Mouse (Mus musculus) urinary bladder, adult 18-20 months (tissue): ENCODE measurements around the gene Eif2d.
A peak's percentile ranks its signal among the peaks of the same experiment; 100 is the strongest.

Experiments
- DNase-seq, 2 experiments: peaks; one replicate each; pipeline ENCODE4 v3.0.0; 2022; ENCODE audit warnings: low spot score in 2 of 2, mixed read lengths in 2 of 2

Gene Eif2d

DNA sequence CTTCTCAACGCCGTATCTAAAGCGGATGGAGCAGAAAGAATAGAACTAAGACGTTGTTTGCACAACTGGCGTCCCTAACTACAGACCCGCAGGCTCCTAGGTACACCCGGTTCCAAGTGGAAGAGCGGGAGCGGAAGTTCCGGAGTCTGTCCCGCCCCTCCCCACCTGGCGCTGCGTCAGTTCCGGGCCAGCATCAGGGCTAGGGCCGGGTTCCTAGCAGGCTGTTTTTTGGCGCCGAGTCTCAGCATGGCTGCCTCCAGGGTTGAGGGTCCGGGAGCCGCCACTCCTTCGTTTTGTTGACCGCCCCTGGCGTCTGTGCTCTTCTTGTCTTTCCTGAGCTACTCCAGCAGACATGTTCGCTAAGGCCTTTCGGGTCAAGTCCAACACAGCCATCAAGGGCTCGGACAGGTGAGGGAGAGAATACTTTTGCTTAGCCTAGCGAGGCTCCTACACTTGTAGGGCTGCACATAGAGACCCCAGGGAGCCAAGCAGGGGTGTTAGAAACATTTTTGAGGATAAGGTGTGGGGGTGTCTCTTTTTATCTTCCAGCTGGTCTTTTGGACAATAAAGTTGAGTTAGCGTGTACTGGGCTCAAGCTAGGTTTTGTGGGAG is at the start of gene Eif2d:
Gene Eif2d (plus strand): TSS at position 164 of the 612 bp plus-strand sequence.
- peak; percentile 84 to 85 for DNase-seq

DNA sequence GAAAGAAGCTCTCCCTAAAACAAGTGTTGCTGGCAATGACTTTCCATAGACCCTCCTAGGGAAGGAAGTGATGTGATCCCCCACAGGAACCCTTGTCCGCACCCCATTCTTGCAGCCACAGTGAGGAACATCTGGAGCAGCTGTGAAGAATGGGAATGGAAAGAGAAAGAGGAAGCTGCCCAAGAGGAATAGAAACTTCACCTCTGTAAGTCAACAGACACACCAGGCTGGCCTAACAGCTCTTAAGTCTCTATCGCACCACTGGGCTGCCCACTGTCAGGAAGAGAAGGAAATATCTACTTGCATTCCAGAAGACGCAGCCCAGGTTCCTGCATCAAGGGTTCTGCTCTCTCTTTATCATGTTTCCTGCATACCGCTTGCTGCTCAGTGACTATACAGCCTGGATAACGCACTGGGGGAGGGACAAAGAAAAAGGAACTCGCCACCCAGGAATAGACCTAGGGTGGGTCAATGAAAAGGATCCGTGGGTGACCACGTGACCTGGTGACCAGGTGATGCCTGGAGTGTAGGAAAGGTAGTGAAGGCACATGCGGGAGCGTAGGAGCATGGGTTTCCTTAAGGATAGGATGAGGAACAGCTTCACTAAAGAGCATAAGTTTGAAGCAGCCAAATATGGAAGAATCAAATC is 49.1 kb upstream of the Eif2d start:
- DNase-seq, result no peak

DNA sequence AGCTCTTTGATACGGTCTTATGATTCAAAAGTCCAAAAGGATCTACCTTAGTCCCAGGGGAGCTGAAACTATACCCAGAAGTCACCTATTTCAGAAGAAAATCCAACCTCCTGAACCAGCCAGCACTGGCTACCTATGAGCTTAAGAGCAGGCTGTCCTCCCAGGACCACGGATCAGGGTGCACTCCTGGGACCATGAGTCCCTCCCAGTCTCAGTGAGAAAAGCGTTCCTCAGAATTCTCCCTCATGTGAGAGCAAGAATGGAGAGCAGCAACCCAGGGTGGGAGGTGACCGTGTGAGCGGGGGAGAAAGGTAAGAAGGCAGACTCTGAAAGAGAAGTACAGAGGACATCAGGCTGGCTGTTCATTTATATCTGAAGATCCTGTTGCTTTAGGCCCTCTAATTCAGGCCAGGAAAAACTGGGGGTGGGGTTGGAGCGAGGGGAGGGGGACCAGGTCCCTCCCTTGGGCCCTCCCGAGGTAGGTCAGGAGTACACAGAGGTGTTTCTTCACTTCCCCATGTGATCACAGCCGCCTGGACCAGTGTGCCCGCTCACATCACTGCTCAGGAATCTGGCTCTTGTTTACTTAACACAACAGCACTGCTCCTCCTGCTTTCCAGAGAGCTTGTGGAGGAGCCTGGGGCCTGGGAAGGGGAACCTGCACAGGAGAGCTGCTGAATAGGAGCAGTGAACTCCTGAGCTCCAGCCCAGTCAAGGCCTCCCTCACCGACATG is 45.2 kb upstream of the Eif2d start:
- DNase-seq, result peak; percentile 45 to 79

DNA sequence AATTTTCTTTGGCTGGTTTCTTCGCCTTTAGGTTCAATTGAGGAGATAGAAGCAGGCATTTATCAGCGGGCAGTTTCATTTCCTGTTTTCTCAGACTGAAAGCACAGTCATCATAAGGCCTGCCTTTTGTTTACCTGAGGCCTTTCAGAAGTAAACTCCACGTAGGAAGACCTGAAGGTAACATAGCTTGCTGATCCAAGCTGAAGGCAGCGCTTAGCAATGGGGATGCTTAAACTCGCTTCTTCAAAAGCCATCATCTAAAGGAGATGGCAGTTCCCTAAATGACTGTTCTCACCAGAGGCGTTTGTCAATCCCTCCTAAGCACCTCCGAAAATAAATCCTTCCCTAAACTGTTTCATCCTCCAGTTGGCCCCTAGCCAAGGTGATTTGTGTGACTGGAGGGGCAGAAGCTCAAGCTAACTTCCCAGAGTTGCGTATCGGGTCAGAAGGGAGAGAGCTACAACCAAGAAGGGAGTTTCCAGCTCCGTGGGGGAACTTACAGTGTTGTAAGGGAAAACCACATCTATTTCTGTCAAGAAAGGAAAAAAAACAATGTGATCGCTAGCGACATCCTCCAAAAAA is 42.4 kb upstream of the Eif2d start:
- no peak for DNase-seq

DNA sequence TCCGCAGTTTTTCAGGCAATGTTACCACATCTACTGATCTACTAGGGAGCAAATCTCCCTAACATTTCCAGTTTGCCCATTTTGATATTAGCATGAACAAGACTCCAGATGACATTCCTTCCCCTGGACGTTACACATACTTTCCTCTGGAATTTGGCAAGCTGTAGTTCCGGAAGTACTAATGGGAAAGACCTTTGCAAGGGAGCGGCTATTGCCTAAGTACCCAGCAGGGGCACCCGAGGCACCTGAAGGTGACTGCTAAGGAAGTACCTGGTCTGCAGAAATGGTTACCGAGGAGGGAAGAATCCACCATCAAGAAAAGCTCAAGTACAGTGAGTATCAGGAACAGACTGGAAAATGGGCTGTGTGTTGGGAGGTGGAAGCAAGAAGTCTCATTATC is 40.4 kb upstream of the Eif2d start:
- no peak for DNase-seq

DNA sequence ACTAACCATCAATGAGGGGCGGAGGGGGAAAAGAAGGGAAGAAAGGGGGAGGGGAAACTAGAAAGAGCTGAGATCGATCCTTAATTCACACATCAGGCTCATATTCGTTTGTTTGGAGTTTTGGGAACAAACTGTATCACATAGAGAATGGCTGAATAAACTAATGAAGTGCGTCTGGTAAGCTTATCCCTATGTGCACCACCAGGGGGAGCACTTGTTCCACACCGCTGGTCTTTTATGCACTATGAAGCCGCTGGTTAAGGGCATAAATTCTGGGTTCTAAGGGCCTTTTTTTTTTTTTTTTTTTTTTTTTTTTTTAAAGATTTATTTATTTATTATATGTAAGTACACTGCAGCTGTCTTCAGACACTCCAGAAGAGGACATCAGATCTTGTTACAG is 37.0 kb upstream of the Eif2d start:
- DNase-seq, result no peak

DNA sequence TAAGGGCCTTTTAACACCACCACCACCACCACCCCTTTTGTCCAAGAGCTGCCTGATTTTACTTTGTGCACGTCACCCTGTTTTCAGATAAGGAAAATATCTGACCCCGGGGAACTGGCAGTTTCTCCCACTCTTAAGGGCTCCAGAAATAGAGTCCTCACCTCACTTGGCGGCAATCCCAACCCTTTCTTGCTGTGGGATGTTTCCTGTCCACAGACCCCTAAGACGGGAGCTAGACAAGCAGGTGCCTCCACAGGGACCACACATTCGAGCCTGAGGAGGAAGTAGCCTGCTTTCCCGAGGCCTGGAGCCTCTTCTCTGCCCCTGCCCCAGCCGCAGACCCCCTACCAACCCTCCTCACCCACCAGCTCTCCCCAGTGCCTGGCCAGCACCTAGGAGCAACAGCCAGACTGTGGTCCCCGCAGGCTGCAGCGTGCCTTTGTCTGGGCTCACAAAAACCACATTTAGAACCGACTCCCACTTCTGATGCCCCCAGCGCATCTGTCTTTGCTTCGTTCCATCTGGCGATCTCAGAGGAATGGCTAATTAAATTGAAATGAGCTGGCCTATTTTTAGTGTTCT is 36.5 kb upstream of the Eif2d start:
- no peak for DNase-seq

DNA sequence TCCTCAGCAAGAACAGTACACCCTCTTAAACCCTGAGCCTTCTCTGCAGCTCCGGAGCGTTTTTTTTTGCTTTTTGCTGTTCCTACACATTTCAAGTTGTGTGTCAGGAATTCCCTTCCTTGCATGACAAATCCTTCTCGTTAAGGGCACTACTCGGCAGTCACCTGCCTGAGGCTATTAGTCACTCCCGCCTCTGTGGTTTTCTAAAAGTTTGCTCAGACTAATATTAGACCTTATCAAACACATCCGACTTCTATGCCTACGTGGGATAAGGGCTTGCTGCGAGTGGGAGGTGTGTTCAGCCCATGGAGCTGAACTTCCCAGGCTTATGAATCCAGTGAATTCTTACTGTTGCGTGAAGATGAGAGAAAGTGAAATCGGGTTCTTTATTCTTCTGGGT is 34.5 kb upstream of the Eif2d start:
- DNase-seq, result no peak

DNA sequence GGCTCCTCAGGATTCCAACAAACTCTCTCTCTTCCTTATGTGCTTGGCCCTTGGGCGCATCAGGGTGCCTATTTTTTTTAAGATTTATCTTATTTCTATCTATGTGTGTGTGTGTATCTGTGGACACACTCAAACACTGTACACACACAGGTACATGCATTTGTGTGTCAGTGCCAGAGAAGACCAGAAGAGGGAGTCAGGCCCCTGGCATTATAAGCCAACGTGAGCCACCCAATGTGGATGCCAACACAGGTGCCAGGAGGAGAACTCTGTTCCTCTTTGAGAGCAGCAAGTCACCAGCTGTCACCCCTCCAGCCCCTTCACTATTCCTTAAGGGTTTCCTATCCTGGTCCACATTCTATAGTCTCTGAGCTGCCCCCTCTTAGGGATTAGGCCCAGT is 34.0 kb upstream of the Eif2d start:
- DNase-seq, result no peak

DNA sequence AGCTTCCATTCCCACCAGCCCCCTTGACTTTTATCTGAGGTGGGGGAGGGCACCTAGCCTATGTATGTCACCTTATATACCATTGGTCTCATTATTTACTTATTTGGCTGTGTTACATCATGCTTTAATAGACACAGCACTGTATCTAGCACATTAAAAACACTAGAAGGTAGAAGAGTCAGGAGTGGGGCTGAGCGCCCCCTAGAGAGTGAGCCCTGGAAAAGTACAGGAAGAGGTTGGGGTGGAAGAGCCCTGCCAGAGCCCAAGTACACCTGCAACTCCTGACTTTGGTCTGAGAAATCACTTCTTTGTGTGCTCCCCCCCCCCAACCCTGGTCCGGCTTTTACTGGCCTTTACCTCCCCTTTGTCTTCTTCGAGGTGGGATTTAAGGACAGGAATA is 31.0 kb upstream of the Eif2d start:
- DNase-seq, result no peak

DNA sequence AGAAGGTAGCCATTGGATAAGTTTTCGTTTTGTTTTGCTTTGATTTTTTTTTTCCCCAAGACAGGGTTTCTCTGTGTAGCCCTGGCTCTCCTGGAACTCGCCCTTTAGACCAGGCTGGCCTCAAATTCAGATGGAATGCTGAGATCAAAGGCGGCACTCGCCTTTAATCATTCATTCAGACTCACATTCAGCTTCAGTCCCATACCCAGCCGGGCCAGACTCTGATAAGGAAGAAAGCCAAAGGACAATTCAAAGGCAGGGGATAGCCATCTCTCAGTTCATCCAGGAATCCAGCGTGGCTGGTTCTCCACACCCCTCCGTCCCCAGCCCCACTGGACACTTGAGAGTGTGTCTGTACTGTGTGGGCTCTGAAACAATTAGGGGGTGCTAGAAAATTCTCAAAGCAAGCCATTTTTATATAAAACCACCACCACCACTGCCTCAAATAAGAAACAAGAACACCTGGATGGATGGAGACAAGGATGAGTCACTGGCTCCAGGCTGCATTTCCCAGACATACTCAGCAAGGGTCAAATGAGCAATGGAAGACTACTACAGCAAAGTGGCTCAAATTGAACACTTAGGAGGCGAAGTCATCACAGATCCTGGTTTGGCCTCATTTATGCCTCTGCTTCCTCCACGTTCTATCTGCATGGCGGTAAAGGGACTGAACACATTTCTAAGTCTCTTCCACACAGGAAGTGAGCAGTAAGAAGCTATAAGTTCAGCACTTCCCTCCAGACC is 29.3 kb upstream of the Eif2d start:
- DNase-seq, result no peak

DNA sequence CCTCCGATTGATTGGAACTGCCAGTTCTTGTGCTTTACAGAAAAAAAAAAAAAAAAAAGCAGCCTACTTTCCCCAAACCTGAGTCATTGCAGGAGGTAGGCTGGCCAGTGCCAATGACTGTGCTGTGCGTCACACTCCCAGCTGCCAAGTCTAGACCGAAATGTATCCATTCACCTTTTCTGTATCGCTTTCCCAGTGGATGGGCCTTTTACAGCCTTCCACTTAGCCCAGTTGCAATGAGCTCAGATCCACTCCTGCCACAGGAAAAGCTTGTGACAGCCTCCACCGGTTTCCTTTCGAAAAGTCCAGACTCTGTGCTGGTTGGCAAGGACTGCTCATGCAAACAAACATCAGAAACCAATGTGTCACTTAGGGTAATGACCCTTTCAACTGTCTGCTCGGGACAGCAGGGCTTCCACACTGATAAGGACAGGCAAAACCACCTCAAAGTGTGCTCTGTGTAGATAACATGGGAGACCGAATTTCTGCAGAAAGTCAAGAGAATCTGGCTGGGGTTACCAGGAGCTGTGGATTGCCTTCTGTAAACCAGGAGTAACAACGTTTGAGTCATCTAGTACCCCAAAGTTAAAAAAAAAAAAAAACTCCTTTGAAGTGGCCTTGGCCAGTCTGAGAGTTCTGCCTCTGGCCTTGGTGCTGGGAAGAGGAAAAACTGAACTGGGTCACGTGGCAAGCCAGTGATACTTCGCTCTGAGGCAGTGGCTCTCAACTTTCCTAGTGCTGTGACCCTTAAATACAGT is 26.8 kb upstream of the Eif2d start:
- no peak for DNase-seq

DNA sequence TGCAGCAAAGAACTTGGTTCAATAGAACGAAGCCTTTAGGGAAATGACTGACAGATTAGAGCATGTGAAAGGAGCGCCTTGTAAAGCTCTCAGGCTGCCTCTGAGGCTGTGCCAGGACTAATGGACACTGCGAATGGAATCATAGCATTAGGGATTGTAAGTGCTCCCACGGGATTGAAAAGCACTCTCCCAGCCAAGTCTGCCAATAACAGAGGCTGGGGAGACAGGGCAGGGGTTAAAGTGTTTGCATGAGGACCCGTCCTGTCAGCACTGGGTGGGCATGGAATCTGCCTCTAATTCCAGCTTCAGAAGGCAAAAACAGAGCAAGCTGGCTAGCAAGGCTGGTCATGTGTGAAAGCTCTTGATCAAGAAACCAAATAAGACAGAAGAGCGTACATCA is 18.8 kb upstream of the Eif2d start:
- no peak for DNase-seq

DNA sequence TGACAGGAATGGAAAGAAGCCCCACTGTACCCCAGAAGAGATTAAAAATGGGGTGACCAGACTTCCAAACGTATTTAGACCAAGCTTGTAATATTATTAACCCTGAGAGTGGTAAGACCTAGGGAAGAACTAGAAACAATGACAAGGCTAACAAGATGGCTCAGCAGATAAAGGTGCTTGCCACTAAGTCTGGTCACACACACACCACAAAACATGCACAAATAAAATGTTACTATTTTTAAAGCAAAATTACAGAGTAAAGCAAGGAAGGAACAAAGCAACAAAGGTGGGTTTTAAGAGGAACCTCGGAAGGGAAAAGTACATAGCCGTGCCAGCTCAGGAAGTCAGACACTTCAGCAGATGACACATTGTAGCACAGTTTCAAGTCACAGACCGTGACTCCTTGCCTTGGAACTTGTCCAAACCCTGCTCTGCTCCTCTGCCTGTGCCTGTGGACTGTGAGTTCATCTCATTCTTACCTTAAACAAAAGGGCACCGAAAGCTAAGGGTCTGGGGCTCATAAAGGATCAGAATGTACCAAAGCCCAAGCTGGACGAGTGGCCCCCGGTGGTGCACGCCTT is 17.9 kb upstream of the Eif2d start:
- no peak for DNase-seq

DNA sequence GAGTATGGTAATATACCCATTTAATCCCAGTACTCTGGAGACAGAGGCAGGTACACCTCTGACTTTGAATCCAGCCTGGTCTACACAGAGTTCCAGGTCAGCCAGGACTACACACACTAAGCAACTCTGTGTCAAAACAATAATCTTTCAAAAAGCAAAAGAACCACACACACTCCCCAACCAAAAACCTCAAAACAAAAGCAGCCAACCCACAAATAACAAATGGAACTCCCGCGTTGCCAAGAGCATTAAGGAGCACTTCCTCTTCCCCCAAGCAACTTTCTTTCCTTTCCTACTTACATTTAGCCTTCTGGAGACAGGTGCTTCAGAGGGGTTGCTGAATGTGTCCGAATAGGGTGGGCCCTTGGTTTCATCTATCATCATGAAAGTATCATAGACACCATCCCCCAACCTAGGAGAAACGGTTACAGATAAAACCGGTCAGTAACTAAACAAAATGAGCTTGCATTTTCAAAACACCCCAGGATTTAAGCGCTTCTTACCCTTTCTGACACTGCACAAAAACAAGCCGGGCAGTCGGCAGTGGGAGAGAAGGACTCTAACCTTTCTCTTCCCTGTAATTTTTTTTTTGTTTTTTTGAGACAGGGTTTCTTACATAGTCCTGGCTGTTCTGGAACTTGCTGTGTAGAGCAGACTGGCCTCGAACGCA is 16.9 kb upstream of the Eif2d start:
- no peak for DNase-seq

DNA sequence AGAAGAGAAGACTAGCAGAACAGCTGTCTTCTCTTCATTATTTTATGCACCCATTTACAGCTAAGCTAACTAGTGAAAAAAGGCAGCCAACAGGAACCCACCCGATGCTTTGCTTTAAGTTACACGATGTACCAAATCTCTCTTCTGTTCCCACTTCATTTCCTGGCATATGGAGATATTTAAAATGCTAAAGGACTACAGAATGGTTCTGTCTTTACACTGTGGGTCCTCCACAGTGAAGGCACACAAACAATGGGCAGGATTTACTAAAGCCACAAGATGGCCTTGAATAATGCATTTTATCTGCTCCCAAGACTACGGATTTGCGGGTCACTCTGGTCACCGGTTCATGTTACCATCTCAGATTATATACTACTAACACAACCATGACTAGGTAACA is 15.9 kb upstream of the Eif2d start:
- DNase-seq, result no peak

DNA sequence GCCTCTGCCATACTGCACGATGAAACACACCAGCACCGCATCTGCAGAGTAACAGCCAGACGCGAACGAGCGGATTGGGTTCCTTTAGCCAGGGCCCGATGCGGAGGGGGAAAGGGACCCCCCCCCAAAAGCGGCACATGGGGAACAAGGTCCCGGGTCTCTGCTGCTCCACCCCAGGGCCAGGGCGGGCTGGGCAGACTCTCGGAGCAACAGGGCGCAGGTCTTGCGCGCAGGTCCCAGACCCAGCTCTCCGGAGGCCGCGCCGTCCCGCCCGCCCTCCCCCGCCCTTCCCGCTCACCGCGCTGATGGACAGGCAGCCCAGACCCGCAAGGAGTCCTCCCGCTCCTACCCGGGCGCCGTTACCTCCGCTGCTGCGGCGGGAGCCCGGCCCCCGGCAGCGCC is 15.3 kb upstream of the Eif2d start:
- DNase-seq, result no peak

DNA sequence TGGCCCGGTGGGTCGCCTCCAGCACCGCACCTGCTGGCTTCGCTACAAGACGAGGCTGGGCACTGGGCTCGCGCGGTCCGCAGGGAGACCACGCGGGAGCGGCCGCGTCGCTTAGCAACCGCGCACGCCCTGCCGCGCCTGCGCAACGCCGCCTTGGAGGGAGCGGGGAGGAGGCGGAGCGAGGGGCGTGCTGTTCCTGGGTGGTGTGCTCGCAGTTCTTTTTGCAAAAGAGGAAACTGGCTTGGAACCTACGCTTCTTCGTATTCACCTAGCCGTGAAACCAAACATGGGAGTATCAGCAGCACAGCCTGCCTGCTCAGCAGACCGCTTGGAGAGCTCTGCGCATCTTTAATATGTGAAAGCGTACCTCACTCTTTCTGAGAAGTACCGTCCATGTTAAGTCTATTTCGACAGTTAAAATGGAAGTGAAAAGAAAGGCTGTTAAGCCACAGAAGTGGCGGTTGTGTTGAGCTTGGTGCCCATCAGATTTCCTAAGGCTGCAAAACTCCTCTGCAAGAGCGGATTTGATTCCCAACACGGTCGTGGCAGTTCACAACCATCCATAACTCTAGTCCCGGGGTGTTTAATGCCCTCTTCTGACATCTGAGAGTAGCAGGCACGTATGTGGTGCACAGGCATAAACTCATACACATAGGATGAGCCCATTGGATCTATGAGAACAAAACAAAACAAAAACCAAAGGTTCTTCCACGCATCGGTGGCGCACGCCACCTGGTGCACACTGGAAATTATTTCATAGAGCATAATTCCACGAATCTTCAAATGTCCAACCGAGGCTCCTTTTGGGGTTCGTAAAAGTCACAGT is 14.6 kb upstream of the Eif2d start, which contains the start of gene Dyrk3:
Gene Dyrk3 (minus strand): TSS at position 150 of the 826 bp plus-strand sequence.
- peak; percentile 85 to 89 for DNase-seq
